ENCODE assay signal across 15 mouse cellular contexts in genomic region chr10:81456983-81457563, GRCm38 (mm10). TPM values are rescaled to one million over a fixed set of nuclear protein-coding genes. Genes with fewer than 3 reads are reported as not detected.
A peak's percentile ranks its signal among the peaks of the same experiment; 100 is the strongest.
DNase-seq lines count a peak whose midpoint lies in the region; ATAC-seq and TF ChIP-seq lines count a peak whose summit lies in the region.
"Had no signal": no experiment of that assay in that cellular context is flagged by ENCODE, and none has a peak within 500 bp of the region (broad histone marks: within the 10 kb centered on the region; RNA-seq: fewer than 3 reads in every experiment).

No protein-coding gene starts in this region.

- H3K4me3 ChIP-seq in hindbrain, embryonic 13.5 days, result no peak overlapping the region
- no peak overlapping the region for H3K4me3 ChIP-seq in hindbrain, embryonic 12.5 days
- H3K4me3 ChIP-seq in liver, embryonic 12.5 days, result no peak overlapping the region
- H3K4me3 ChIP-seq in stomach, postnatal 0 days (ENCODE audit: low read depth, low read length), result no peak overlapping the region
- H3K4me3 ChIP-seq: heart, embryonic 13.5 days; neural tube, embryonic 15.5 days had no signal

- H3K4me2 ChIP-seq in hindbrain, embryonic 13.5 days, result no peak overlapping the region
- H3K4me2 ChIP-seq in hindbrain, embryonic 12.5 days (replicated peaks), result no peak overlapping the region
- no peak overlapping the region for H3K4me2 ChIP-seq in liver, embryonic 12.5 days
- H3K4me2 ChIP-seq in stomach, postnatal 0 days (replicated peaks; ENCODE audit: low read depth), result no peak overlapping the region
- H3K4me2 ChIP-seq: heart, embryonic 13.5 days; neural tube, embryonic 15.5 days had no signal

- H3K9me3 ChIP-seq in hindbrain, embryonic 13.5 days, result no peaks in the 10 kb centered on the region
- H3K9me3 ChIP-seq in hindbrain, embryonic 12.5 days (replicated peaks), result no peaks in the 10 kb centered on the region
- H3K9me3 ChIP-seq in liver, embryonic 12.5 days (replicated peaks), result no peaks in the 10 kb centered on the region
- no peaks in the 10 kb centered on the region for H3K9me3 ChIP-seq in stomach, postnatal 0 days (ENCODE audit: control insufficient read depth, low read length)
- H3K9me3 ChIP-seq: heart, embryonic 13.5 days; neural tube, embryonic 15.5 days had no signal

- DNase-seq in right cerebral cortex, postnatal 14 days, result peak; percentile 6
- no peak for DNase-seq in right cerebral cortex, postnatal 36 days (ENCODE audit: low spot score in 2 of 2)
- DNase-seq in stomach, postnatal 0 days (ENCODE audit: low spot score), result peak; percentile 50
- no peak for DNase-seq in ovary, postnatal 14 days (ENCODE audit: low spot score)
- no peak for DNase-seq in layer of hippocampus, adult 9-11 months
- DNase-seq: adrenal gland, postnatal 10 days; cerebellum, adult 9-10 months; kidney, adult 18-20 months; kidney, postnatal 4 days had no signal

- no peak overlapping the region for H3K9ac ChIP-seq in hindbrain, embryonic 13.5 days
- H3K9ac ChIP-seq in hindbrain, embryonic 12.5 days, result no peak overlapping the region
- no peak overlapping the region for H3K9ac ChIP-seq in liver, embryonic 12.5 days
- no peak overlapping the region for H3K9ac ChIP-seq in stomach, postnatal 0 days (ENCODE audit: low read length)
- H3K9ac ChIP-seq: heart, embryonic 13.5 days; neural tube, embryonic 15.5 days had no signal

- TF ChIP-seq EP300 in stomach, postnatal 0 days (optimal IDR thresholded peaks at IDR 0.05), result no peak

- peaks cover 95% of the 10 kb centered on the region for H3K27me3 ChIP-seq in hindbrain, embryonic 13.5 days
- peaks cover 95% of the 10 kb centered on the region for H3K27me3 ChIP-seq in hindbrain, embryonic 12.5 days
- H3K27me3 ChIP-seq in liver, embryonic 12.5 days (replicated peaks), result peaks cover 99% of the 10 kb centered on the region
- H3K27me3 ChIP-seq in stomach, postnatal 0 days (ENCODE audit: control insufficient read depth, insufficient read depth, low read length), result 0 out of 2 replicates have a peak, but pooled peaks cover under 1% of the 10 kb centered on the region

- WGBS in hindbrain, embryonic 13.5 days, result 55% methylated on average over 12 of the region's 12 CpGs
- 58% methylated on average over 12 of the region's 12 CpGs for WGBS in hindbrain, embryonic 12.5 days
- 22% methylated on average over 12 of the region's 12 CpGs for WGBS in liver, embryonic 12.5 days (ENCODE audit: insufficient replicate concordance)
- 34% methylated on average over 11 of the region's 12 CpGs for WGBS in stomach, postnatal 0 days

- ATAC-seq in hindbrain, embryonic 13.5 days (ENCODE audit: low FRiP score), result peak; percentile 18; the same call in 1 of the 2 replicates
- no peak for ATAC-seq in hindbrain, embryonic 12.5 days (ENCODE audit: low FRiP score)
- peak; percentile 28; the same call in 1 of the 2 replicates for ATAC-seq in liver, embryonic 12.5 days
- ATAC-seq in stomach, postnatal 0 days (ENCODE audit: low FRiP score, low TSS enrichment), result no peak
- ATAC-seq: CD4-positive, CD25-positive, alpha-beta regulatory T cell, adult 4 months had no signal

- TF ChIP-seq CTCF in stomach, postnatal 0 days (IDR thresholded peaks at IDR 0.05; ENCODE audit: low read depth), result no peak

- 0 out of 2 replicates have a peak, but pooled peaks cover 5% of the 10 kb centered on the region for H3K4me1 ChIP-seq in hindbrain, embryonic 13.5 days (replicated peaks)
- H3K4me1 ChIP-seq in hindbrain, embryonic 12.5 days, result 0 out of 2 replicates have a peak, but pooled peaks cover 3% of the 10 kb centered on the region
- H3K4me1 ChIP-seq in liver, embryonic 12.5 days, result peaks cover 11% of the 10 kb centered on the region
- H3K4me1 ChIP-seq in stomach, postnatal 0 days (replicated peaks; ENCODE audit: control insufficient read depth, insufficient read depth), result no peaks in the 10 kb centered on the region

- no peak overlapping the region for H3K27ac ChIP-seq in hindbrain, embryonic 13.5 days
- H3K27ac ChIP-seq in hindbrain, embryonic 12.5 days, result no peak overlapping the region
- H3K27ac ChIP-seq in liver, embryonic 12.5 days, result no peak overlapping the region
- no peak overlapping the region for H3K27ac ChIP-seq in stomach, postnatal 0 days (replicated peaks)
- H3K27ac ChIP-seq: heart, embryonic 13.5 days; neural tube, embryonic 15.5 days had no signal

- H3K36me3 ChIP-seq in hindbrain, embryonic 13.5 days, result peaks cover 8% of the 10 kb centered on the region
- 0 out of 2 replicates have a peak, but pooled peaks cover 3% of the 10 kb centered on the region for H3K36me3 ChIP-seq in hindbrain, embryonic 12.5 days
- no peaks in the 10 kb centered on the region for H3K36me3 ChIP-seq in liver, embryonic 12.5 days
- no peaks in the 10 kb centered on the region for H3K36me3 ChIP-seq in stomach, postnatal 0 days (ENCODE audit: control insufficient read depth, insufficient read depth, low read length)
- H3K36me3 ChIP-seq: heart, embryonic 13.5 days had no signal

RNA-seq across cellular contexts. Expression of gene Nfic, which starts 1.6 kb away (rescaled TPM):
- polyA plus RNA-seq in hindbrain, embryonic 13.5 days (2015; fragmentation: Nextera tagmentation; extraction: Ambion mirVana), result 21.3 and 22.4 TPM in 2 replicates
- 30.9 and 31.5 TPM in 2 replicates for polyA plus RNA-seq in hindbrain, embryonic 12.5 days (2016; fragmentation: Nextera tagmentation; extraction: Ambion mirVana)
- polyA plus RNA-seq in liver, embryonic 12.5 days (2016; fragmentation: Nextera tagmentation; extraction: Ambion mirVana), result 10.1 and 10.2 TPM in 2 replicates
- 40.4 and 42.4 TPM in 2 replicates for polyA plus RNA-seq in stomach, postnatal 0 days (2015; fragmentation: Nextera tagmentation; extraction: Ambion mirVana)

RNA-seq across cellular contexts. Expression of gene Celf5, which starts 25.4 kb away (rescaled TPM):
- 61.3 and 69.0 TPM in 2 replicates for polyA plus RNA-seq in hindbrain, embryonic 13.5 days (2015; fragmentation: Nextera tagmentation; extraction: Ambion mirVana)
- polyA plus RNA-seq in hindbrain, embryonic 12.5 days (2016; fragmentation: Nextera tagmentation; extraction: Ambion mirVana), result 37.1 and 41.3 TPM in 2 replicates
- polyA plus RNA-seq in liver, embryonic 12.5 days (2016; fragmentation: Nextera tagmentation; extraction: Ambion mirVana), result 0.05 and 0.06 TPM in 2 replicates
- 0.62 TPM in 2 replicates for polyA plus RNA-seq in stomach, postnatal 0 days (2015; fragmentation: Nextera tagmentation; extraction: Ambion mirVana)

RNA-seq across cellular contexts. Expression of gene Ncln, which starts 39.1 kb away (rescaled TPM):
- polyA plus RNA-seq in hindbrain, embryonic 13.5 days (2015; fragmentation: Nextera tagmentation; extraction: Ambion mirVana), result 56.0 and 62.1 TPM in 2 replicates
- polyA plus RNA-seq in hindbrain, embryonic 12.5 days (2016; fragmentation: Nextera tagmentation; extraction: Ambion mirVana), result 75.1 and 79.5 TPM in 2 replicates
- 59.9 and 62.7 TPM in 2 replicates for polyA plus RNA-seq in liver, embryonic 12.5 days (2016; fragmentation: Nextera tagmentation; extraction: Ambion mirVana)
- polyA plus RNA-seq in stomach, postnatal 0 days (2015; fragmentation: Nextera tagmentation; extraction: Ambion mirVana), result 37.0 and 38.3 TPM in 2 replicates

RNA-seq across cellular contexts. Expression of gene S1pr4, which starts 42.9 kb away (rescaled TPM):
- 0.93 and 0.95 TPM in 2 replicates for polyA plus RNA-seq in hindbrain, embryonic 13.5 days (2015; fragmentation: Nextera tagmentation; extraction: Ambion mirVana)
- 0.52 and 0.65 TPM in 2 replicates for polyA plus RNA-seq in hindbrain, embryonic 12.5 days (2016; fragmentation: Nextera tagmentation; extraction: Ambion mirVana)
- polyA plus RNA-seq in liver, embryonic 12.5 days (2016; fragmentation: Nextera tagmentation; extraction: Ambion mirVana), result 3.1 and 3.3 TPM in 2 replicates
- polyA plus RNA-seq in stomach, postnatal 0 days (2015; fragmentation: Nextera tagmentation; extraction: Ambion mirVana), result 1.0 and 1.5 TPM in 2 replicates

Comparison
In these comparisons a context has a peak if more than half of its experiments do, and no peak if none do; other contexts are left out.
1. ATAC-seq: peak in hindbrain, embryonic 13.5 days (single experiment) and liver, embryonic 12.5 days (single experiment); none in hindbrain, embryonic 12.5 days (single experiment) and stomach, postnatal 0 days (single experiment).
2. DNase-seq: peak in right cerebral cortex, postnatal 14 days (single experiment) and stomach, postnatal 0 days (single experiment); none in right cerebral cortex, postnatal 36 days (0 of 2), ovary, postnatal 14 days (single experiment) and layer of hippocampus, adult 9-11 months (single experiment).
3. RNA of gene Celf5, which starts 25.4 kb away (polyA plus RNA-seq): 61.3 to 69.0 TPM in hindbrain, embryonic 13.5 days and 37.1 to 41.3 TPM in hindbrain, embryonic 12.5 days; 0.62 TPM in stomach, postnatal 0 days and 0.05 to 0.06 TPM in liver, embryonic 12.5 days; every median in the first group is over 10 times any median in the second.